In genomic region chr4:57561055-57561454, GRCm38 (mm10) we compare ENCODE assay signal across 11 mouse cellular contexts. TPM values are rescaled to one million over a fixed set of nuclear protein-coding genes. Genes with fewer than 3 reads are reported as not detected.
DNase-seq lines count a peak whose midpoint lies in the region; ATAC-seq lines count a peak whose summit lies in the region.
"Had no signal": no experiment of that assay in that cellular context is flagged by ENCODE, and none has a peak within 500 bp of the region (broad histone marks: within the 10 kb centered on the region; RNA-seq: fewer than 3 reads in every experiment).

No protein-coding gene starts in this region.

- WGBS in heart, embryonic 11.5 days (ENCODE audit: insufficient replicate concordance), result 48% methylated on average over 6 of the region's 6 CpGs
- 66% methylated on average over 6 of the region's 6 CpGs for WGBS in stomach, embryonic 14.5 days

- H3K9ac ChIP-seq in heart, embryonic 11.5 days (ENCODE audit: low read depth, low read length), result peak overlapping the region; percentile 66
- no peak overlapping the region for H3K9ac ChIP-seq in stomach, embryonic 14.5 days (replicated peaks; ENCODE audit: low read depth, low read length)
- H3K9ac ChIP-seq: liver, embryonic 13.5 days had no signal

- no peak for ATAC-seq in heart, embryonic 11.5 days (replicated peaks; ENCODE audit: insufficient number of reproducible peaks, low FRiP score, low TSS enrichment)
- ATAC-seq in stomach, embryonic 14.5 days (ENCODE audit: insufficient number of reproducible peaks, insufficient read depth, low FRiP score, low read depth), result no peak
- ATAC-seq in megakaryocyte, adult 5-6 weeks (ENCODE audit: poor library complexity, severe bottlenecking), result no peak
- ATAC-seq in monocyte, adult 5-6 weeks (replicated peaks; ENCODE audit: insufficient number of reproducible peaks, low FRiP score, low TSS enrichment, poor library complexity, severe bottlenecking), result no peak

- DNase-seq in layer of hippocampus, adult 18-20 months (ENCODE audit: low spot score in 2 of 2), result peak; percentile 38 to 60
- DNase-seq in layer of hippocampus, adult 9-10 months (ENCODE audit: low spot score), result no peak
- DNase-seq in left cerebral cortex, postnatal 36 days (ENCODE audit: low spot score in 2 of 2), result peak; percentile 73
- DNase-seq in gastrocnemius, postnatal 25 days, result no peak
- DNase-seq: liver, embryonic 13.5 days had no signal

- H3K4me3 ChIP-seq in heart, embryonic 11.5 days (ENCODE audit: low read depth, low read length), result peak overlapping the region; percentile 16; the same call in 1 of the 2 replicates
- H3K4me3 ChIP-seq in stomach, embryonic 14.5 days (ENCODE audit: low read depth, low read length), result no peak overlapping the region
- H3K4me3 ChIP-seq: liver, embryonic 13.5 days had no signal

- no peaks in the 10 kb centered on the region for H3K36me3 ChIP-seq in heart, embryonic 11.5 days (ENCODE audit: control insufficient read depth, insufficient read depth, low read length)
- H3K36me3 ChIP-seq in stomach, embryonic 14.5 days (ENCODE audit: control insufficient read depth, insufficient read depth, low read length), result no peaks in the 10 kb centered on the region
- H3K36me3 ChIP-seq: liver, embryonic 13.5 days had no signal

- H3K4me1 ChIP-seq in heart, embryonic 11.5 days (ENCODE audit: control insufficient read depth, insufficient read depth, low read length), result peaks cover 12% of the 10 kb centered on the region
- H3K4me1 ChIP-seq in stomach, embryonic 14.5 days (ENCODE audit: control insufficient read depth, insufficient read depth, low read length), result no peaks in the 10 kb centered on the region
- H3K4me1 ChIP-seq: liver, embryonic 13.5 days had no signal

- peak overlapping the region; percentile 96 for H3K27ac ChIP-seq in heart, embryonic 11.5 days (ENCODE audit: low read depth, low read length)
- peak overlapping the region; percentile 79 for H3K27ac ChIP-seq in stomach, embryonic 14.5 days (ENCODE audit: low read length)
- H3K27ac ChIP-seq: liver, embryonic 13.5 days had no signal

- no peaks in the 10 kb centered on the region for H3K9me3 ChIP-seq in heart, embryonic 11.5 days (replicated peaks; ENCODE audit: control insufficient read depth, low read length)
- no peaks in the 10 kb centered on the region for H3K9me3 ChIP-seq in stomach, embryonic 14.5 days (ENCODE audit: control insufficient read depth, low read depth, low read length)
- H3K9me3 ChIP-seq: liver, embryonic 13.5 days had no signal

- H3K27me3 ChIP-seq in heart, embryonic 11.5 days (ENCODE audit: control insufficient read depth, insufficient read depth, low read length), result no peaks in the 10 kb centered on the region
- no peaks in the 10 kb centered on the region for H3K27me3 ChIP-seq in stomach, embryonic 14.5 days (ENCODE audit: control insufficient read depth, insufficient read depth, low read length)
- H3K27me3 ChIP-seq: liver, embryonic 13.5 days had no signal

- intact Hi-C loops in left cerebral cortex, postnatal 36 days (cut with DNase I), result no loop called here

- H3K4me2 ChIP-seq in heart, embryonic 11.5 days, result peak overlapping the region; percentile 51
- no peak overlapping the region for H3K4me2 ChIP-seq in stomach, embryonic 14.5 days (replicated peaks; ENCODE audit: low read depth, low read length)
- H3K4me2 ChIP-seq: liver, embryonic 13.5 days had no signal

RNA-seq across cellular contexts. Expression of gene Pakap, which starts 6.9 kb away (rescaled TPM):
- 10 to 100 TPM; 22.9 to 23.3 TPM for total RNA-seq in layer of hippocampus, adult 18-20 months (2021)
- polyA plus RNA-seq in heart, embryonic 11.5 days (2014; fragmentation: Nextera tagmentation; extraction: Ambion mirVana), result 46.0 and 64.7 TPM in 2 replicates
- 10 to 100 TPM; 15.8 to 21.2 TPM for total RNA-seq in left cerebral cortex, postnatal 36 days (2021)
- polyA plus RNA-seq in stomach, embryonic 14.5 days (2014; fragmentation: Nextera tagmentation; extraction: Ambion mirVana), result 30.1 and 32.7 TPM in 2 replicates
- not detected in 2 replicates for total RNA-seq in megakaryocyte, adult 5-6 weeks (2015)
- not detected in 2 replicates for total RNA-seq in megakaryocyte, adult 5-6 weeks (2017)
- 0.29 TPM in 1 of 3 replicates, not detected in the others for total RNA-seq in monocyte, adult 5-6 weeks (2017)
- total RNA-seq in gastrocnemius, postnatal 25 days (2021), result 1 to 10 TPM; 6.7 to 7.0 TPM
- total RNA-seq: common myeloid progenitor, adult 5-6 weeks; MEL had no signal

Comparison
In these comparisons a context has a peak if more than half of its experiments do, and no peak if none do; other contexts are left out.
1. DNase-seq: peak in layer of hippocampus, adult 18-20 months (2 of 2) and left cerebral cortex, postnatal 36 days (2 of 2); none in layer of hippocampus, adult 9-10 months (single experiment) and gastrocnemius, postnatal 25 days (single experiment).